Mouse (Mus musculus) kidney, postnatal 25 days (tissue): ENCODE results near the gene Gucy1b2.

Source experiments
- DNase-seq, 2 experiments: peaks; one replicate each; pipeline ENCODE4 v3.0.0; 2021; ENCODE audit warnings: mixed read lengths in 2 of 2

The Gucy1b2 gene

GRCm38 (mm10) chr14:62361263-62361980 lies 94.7 kb downstream of the Gucy1b2 start:
- no peak for DNase-seq

- no peak for DNase-seq
These were observed 100.9 kb downstream of the Gucy1b2 start for GRCm38 (mm10) chr14:62355201-62355600.

- no peak for DNase-seq
These were observed 102.3 kb downstream of the Gucy1b2 start for GRCm38 (mm10) chr14:62353793-62354192.

GRCm38 (mm10) chr14:62353372-62353771 lies 102.7 kb downstream of the Gucy1b2 start:
- DNase-seq: no peak

GRCm38 (mm10) chr14:62350890-62351289 lies 105.2 kb downstream of the Gucy1b2 start:
- DNase-seq: no peak

- DNase-seq: no peak
These were observed 105.9 kb downstream of the Gucy1b2 start for GRCm38 (mm10) chr14:62350186-62350585.

GRCm38 (mm10) chr14:62349786-62350185 lies 106.3 kb downstream of the Gucy1b2 start:
- no peak for DNase-seq

- no peak for DNase-seq
These were observed 109.0 kb downstream of the Gucy1b2 start for GRCm38 (mm10) chr14:62347103-62347502.

GRCm38 (mm10) chr14:62346570-62346969 lies 109.5 kb downstream of the Gucy1b2 start:
- DNase-seq: no peak
